Mouse (Mus musculus) layer of hippocampus, postnatal 36 days (tissue): ENCODE data around the gene Pold4. TPM values are rescaled to one million over a fixed set of nuclear protein-coding genes. Genes with fewer than 3 reads are reported as not detected.

Experiments
- DNase-seq, 2 experiments: peaks; one replicate each; pipeline ENCODE4 v3.0.0; 2022
- microRNA-seq, 2 experiments: library from miRNA; unstranded; fragments of <30 nt; microRNA quantifications; one replicate each; pipeline ENCODE4 v1.2.0; 2021
- total RNA-seq, 2 experiments: library from RNA; stranded (reverse); gene quantifications; 2 replicates each; pipeline ENCODE4 v1.2.3; 2021

The Pold4 gene
- total RNA-seq, 2 experiments from 2014 or later, result 12.4 to 16.6 TPM

DNA sequence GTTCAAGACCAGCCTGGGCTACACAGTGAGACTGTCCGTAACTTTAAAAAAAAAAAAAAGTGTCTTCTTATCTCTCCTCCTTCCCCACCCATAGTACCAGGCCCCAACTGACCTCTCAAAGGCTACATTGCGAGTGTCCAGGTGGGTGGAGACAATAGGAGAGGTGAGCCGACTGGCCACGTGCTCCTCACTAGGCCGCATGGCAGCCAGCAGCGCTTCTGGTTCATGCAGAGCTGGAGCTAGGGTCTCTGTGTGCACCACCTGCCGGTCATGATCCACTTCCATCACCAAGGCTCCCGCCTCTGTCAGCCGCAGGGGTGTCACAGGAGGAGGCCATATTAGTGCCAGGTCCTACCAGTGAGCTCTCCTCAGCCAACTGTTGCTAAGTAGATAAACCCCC lies 48.7 kb downstream of the Pold4 start:
- DNase-seq, result no peak

DNA sequence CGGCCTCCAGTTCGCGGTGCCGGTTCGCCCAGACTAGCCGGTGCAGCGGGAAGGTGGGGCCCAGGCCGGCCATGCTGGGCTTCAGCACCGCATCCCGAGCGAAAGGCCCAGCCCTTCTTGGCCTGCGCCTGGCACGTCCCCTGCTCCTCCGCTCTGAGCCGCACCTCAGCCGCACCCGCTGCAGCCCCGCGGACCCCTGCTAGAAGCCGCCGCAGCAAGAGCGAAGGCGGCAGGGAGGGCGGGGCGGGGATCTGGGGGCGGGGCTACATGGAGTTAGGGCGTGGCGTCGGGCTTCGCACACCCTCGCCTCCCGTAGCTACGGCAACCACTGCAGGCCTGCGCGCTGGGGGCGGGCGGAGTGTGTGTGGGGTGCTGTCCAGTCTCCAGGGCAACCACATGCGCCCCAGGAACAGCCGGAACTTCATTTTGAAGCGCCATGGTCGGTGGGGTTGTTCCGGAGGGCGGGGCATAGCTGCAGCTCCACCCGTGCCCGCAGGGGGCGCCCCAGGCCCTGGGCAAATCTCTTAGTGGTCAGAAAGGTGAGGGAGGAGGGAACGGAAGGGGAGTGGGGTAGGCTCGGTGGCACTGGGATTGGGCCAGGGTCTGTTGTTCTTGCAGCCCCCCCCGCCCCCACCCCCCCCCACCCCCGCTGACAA lies 51.3 kb downstream of the Pold4 start, which contains the start of gene Ankrd13d:
Ankrd13d (minus strand) TSS at position 240 of the 656 bp plus-strand sequence.
- DNase-seq, result peak; percentile 90 to 91

Small RNAs within 50 kb of the gene (microRNA-seq; reads per million reads assigned to microRNA genes)
- gene Gm26115, result 0 reads per million in 2 experiments
- 3.3 to 3.8 reads per million in 2 experiments for gene Mir6985

Other genes starting within 250 kb of the Pold4 start
- gene Acy3, start 245.3 kb upstream of the Pold4 start, total RNA-seq, result 1 to 10 TPM; 1.4 TPM
- gene Tbx10, start 239.1 kb upstream of the Pold4 start, total RNA-seq, result not detected
- 10 to 100 TPM in 1 of 2 experiments, 1 to 10 TPM in 1; 8.2 to 11.1 TPM for gene Nudt8, start 231.3 kb upstream of the Pold4 start, total RNA-seq
- gene Gm49405, start 231.3 kb upstream of the Pold4 start, total RNA-seq, result 1 to 10 TPM; 1.4 to 2.1 TPM
- 1 to 10 TPM; 4.2 to 4.4 TPM for gene Doc2g, start 228.6 kb upstream of the Pold4 start, total RNA-seq
- 100 to 1,000 TPM; 238 to 250 TPM for gene Ndufv1, start 219.1 kb upstream of the Pold4 start, total RNA-seq
- gene Gstp1, start 193.9 kb upstream of the Pold4 start, total RNA-seq, result 100 to 1,000 TPM; 377 to 393 TPM
- gene Gstp2, start 185.9 kb upstream of the Pold4 start, total RNA-seq, result 10 to 100 TPM; 36.3 to 43.5 TPM
- not detected for gene Gstp3, start 172.3 kb upstream of the Pold4 start, total RNA-seq
- not detected for gene Cabp2, start 150.3 kb upstream of the Pold4 start, total RNA-seq
- gene Cdk2ap2, start 134.7 kb upstream of the Pold4 start, total RNA-seq, result 10 to 100 TPM; 29.7 to 46.0 TPM
- 100 to 1,000 TPM; 169 to 174 TPM for gene Pitpnm1, start 131.9 kb upstream of the Pold4 start, total RNA-seq
- 100 to 1,000 TPM; 108 to 128 TPM for gene Aip, start 106.0 kb upstream of the Pold4 start, total RNA-seq
- under 1 TPM; 0.10 TPM for gene Gpr152, start 92.1 kb upstream of the Pold4 start, total RNA-seq
- gene Cabp4, start 87.9 kb upstream of the Pold4 start, total RNA-seq, result under 1 TPM; 0.17 to 0.28 TPM
- gene Coro1b, start 83.3 kb upstream of the Pold4 start, total RNA-seq, result 10 to 100 TPM; 83.8 to 90.0 TPM
- 1 to 10 TPM; 1.6 to 3.8 TPM for gene Ptprcap, start 78.3 kb upstream of the Pold4 start, total RNA-seq
- gene Rps6kb2, start 68.5 kb upstream of the Pold4 start, total RNA-seq, result 10 to 100 TPM; 34.5 to 45.1 TPM
- 1 to 10 TPM; 7.1 to 9.9 TPM for gene Carns1, start 56.4 kb upstream of the Pold4 start, total RNA-seq
- 1 to 10 TPM in 1 of 2 experiments, under 1 TPM in 1; 0.56 to 1.3 TPM for gene Tbc1d10c, start 40.6 kb upstream of the Pold4 start, total RNA-seq
- 100 to 1,000 TPM; 255 to 265 TPM for gene Ppp1ca, start 39.8 kb upstream of the Pold4 start, total RNA-seq
- 1 to 10 TPM; 5.5 to 7.1 TPM for gene Rad9a, start 30.2 kb upstream of the Pold4 start, total RNA-seq
- under 1 TPM; 0.32 to 0.83 TPM for gene Clcf1, start 17.7 kb upstream of the Pold4 start, total RNA-seq
- gene AC109138.7, start 17.5 kb upstream of the Pold4 start, total RNA-seq, result not detected
- gene Ssh3, start 37.3 kb downstream of the Pold4 start, total RNA-seq, result 10 to 100 TPM; 53.4 to 59.5 TPM
- 10 to 100 TPM; 65.2 to 66.9 TPM for gene Ankrd13d, start 51.2 kb downstream of the Pold4 start, total RNA-seq
- 100 to 1,000 TPM; 195 to 208 TPM for gene Grk2, start 74.3 kb downstream of the Pold4 start, total RNA-seq
- 10 to 100 TPM; 82.4 to 85.3 TPM for gene Kdm2a, start 166.4 kb downstream of the Pold4 start, total RNA-seq
- 1 to 10 TPM in 1 of 2 experiments, under 1 TPM in 1; 0.35 to 1.3 TPM for gene Rhod, start 207.5 kb downstream of the Pold4 start, total RNA-seq
- gene Syt12, start 245.5 kb downstream of the Pold4 start, total RNA-seq, result 10 to 100 TPM; 26.1 to 30.0 TPM